Mouse (Mus musculus) retina, postnatal 7 days (tissue): ENCODE data around the gene Olfr1360.
"Not testable (repeated sequence)": the region's sequence is repeated elsewhere in the genome, so short reads cannot be mapped to it uniquely, and the experiment has no call there.

ENCODE experiments used
- DNase-seq: peaks from one replicate; pipeline ENCODE4 v3.0.0-alpha.2; 2012; ENCODE audit warnings: low read depth, low spot score

Olfr1360 gene

GRCm38 (mm10) chr13:21677305-21677704 is at the start of gene Olfr1360:
Gene Olfr1360, minus strand, starts transcription at chr13:21677405.
- DNase-seq, result no peak

DNA sequence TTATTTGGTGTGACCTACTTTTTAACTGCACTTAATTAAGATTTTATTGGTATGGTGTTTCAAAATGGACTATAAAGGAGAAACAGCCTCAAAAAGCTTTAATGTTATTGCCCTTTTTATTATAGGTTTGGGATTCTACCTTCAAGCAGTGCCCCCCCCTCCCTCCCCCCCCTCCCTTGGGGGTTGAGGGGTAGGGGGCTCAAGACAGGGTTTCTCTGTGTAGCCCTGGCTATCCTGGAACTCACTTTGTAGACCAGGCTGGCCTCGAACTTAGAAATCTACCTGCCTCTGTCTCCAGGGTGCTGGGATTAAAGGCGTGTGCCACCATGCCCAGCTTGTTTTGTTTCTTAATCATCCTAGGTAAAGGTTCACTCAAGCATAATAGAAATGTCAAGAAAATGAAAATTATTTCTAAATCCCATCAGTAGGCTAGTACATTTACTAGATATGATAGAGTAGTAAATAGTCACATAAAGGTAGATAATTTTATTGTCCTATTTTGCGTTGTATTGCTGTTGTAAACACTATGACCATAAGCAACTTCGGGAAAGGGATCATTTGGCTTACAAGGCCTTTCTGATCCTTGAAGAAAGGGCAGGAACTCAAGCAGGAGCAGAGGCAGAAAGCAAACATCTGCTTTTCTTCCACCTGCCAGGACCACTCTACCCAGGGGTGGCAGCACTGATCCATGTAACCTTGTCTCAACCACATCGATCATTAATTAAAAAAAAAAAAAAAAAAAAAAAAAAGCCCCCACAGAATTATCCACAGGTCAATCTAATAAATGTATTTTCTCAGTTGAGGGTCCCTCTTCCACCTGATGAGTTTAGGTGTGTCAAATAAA is 46.0 kb upstream of the Olfr1360 start:
- DNase-seq, result no peak

DNA sequence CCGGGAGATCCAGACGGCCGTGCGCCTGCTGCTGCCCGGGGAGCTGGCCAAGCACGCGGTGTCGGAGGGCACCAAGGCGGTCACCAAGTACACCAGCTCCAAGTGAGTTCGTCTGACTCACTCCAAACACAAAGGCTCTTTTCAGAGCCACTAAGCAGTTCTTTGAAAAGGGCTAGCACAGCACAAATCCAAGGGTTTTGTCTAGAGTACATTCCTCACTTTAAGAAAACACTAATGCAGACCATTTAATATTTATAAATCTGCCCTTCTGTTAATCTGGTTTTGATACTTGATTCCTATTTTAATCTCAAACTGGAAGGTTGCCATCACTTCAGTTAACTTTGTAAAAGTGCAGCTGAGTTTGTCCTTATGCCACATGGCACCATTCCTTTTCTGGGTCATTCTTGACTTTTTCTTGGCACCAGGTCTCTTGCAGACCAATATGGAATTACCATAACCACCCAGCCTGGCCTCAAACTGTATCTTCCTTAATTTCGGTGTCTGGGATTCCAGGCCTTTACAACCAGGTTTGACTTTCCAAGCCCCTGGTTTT is 45.2 kb upstream of the Olfr1360 start:
- DNase-seq, result no peak

GRCm38 (mm10) chr13:21721757-21722372 is 44.7 kb upstream of the Olfr1360 start, which contains the start of gene Hist1h2bm:
Gene Hist1h2bm, plus strand, starts transcription at chr13:21722044.
- peak; percentile 73 for DNase-seq

DNA sequence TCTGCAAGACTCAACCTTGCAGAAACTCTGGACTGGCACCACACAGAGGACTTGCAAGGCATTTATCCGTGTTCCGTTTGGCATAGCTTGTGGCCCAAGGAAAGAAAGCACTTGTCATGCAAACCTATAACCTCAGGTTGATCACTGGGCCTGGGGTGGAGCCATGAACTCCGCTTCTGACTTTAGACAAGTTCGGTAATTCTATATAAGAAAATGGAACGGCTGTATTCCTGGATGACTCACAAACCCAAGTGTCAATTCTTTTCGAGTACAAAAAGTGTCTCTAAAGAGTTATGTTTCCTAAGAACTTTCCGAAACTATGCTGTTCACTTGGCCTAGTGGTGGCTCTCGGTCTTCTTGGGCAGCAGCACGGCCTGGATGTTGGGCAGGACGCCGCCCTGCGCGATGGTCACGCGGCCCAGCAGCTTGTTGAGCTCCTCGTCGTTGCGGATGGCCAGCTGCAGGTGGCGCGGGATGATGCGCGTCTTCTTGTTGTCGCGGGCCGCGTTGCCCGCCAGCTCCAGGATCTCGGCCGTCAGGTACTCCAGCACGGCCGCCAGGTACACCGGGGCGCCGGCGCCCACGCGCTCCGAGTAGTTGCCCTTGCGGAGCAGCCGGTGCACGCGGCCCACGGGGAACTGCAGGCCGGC is 44.0 kb upstream of the Olfr1360 start:
- not testable (repeated sequence) for DNase-seq

DNA sequence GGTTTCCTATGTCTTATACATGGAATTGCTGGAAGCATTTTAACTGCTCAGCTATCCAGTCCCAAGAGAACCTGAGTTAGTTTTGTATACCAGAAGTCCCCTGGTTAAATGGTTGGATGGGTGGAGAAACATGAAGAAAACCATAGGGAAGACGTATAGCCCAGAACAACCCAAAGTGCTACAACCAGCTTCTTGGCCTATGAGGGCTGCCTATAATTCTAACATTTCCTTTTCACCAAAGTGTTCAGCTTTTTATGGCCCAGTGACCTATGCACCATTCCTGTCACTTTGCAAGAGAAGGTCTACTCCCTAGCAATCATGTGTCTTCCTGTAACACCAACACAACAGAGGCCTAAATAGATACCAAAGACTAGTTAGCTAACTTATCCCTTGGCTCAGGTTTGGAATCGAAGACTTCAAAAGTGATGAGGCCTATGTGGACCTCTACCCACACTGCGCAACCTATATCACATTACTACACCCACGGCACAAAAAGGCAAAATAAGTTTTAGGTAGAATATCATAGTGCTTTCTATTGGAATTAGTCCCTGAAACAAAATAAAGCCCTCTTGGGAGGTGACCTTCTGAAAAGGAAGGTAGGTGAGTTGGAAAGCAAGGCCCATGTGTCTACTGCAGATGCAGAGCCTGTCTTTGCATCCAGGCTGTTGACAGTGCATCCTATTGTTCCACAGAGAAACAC is 41.3 kb upstream of the Olfr1360 start:
- no peak for DNase-seq

- peak; percentile 68 for DNase-seq
Observed at GRCm38 (mm10) chr13:21717397-21718357, 40.5 kb upstream of the Olfr1360 start, which contains the start of gene Hist1h3h. Gene Hist1h3h, plus strand, starts transcription at chr13:21717659.

DNA sequence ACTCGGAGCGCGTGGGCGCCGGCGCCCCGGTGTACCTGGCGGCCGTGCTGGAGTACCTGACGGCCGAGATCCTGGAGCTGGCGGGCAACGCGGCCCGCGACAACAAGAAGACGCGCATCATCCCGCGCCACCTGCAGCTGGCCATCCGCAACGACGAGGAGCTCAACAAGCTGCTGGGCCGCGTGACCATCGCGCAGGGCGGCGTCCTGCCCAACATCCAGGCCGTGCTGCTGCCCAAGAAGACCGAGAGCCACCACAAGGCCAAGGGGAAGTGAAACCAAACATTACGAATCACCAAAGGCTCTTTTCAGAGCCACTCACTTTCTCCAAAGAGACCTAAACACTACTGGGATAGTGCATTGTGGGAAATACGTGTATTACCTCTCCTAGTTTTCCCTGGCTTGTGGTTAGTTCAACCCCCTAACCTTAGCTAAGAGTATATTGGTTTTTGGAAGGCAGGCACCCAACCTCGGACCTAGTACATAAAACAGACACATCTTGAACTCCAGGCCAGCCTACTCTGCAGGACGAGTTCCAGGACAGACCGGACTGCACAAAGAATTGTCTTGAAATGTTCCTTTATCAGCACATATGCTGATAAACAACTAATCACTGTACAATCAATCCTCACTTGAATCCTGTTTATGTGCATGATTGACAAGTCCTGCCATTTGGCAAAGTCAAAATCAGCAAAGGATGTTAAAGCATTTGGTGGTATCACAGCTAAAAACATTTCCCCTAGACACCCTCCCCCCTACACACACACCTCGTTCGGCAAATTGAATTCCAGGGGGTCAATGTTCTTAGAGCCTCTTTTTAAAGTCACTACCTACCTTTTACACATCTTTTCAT is 39.6 kb upstream of the Olfr1360 start:
- not testable (repeated sequence) for DNase-seq

DNA sequence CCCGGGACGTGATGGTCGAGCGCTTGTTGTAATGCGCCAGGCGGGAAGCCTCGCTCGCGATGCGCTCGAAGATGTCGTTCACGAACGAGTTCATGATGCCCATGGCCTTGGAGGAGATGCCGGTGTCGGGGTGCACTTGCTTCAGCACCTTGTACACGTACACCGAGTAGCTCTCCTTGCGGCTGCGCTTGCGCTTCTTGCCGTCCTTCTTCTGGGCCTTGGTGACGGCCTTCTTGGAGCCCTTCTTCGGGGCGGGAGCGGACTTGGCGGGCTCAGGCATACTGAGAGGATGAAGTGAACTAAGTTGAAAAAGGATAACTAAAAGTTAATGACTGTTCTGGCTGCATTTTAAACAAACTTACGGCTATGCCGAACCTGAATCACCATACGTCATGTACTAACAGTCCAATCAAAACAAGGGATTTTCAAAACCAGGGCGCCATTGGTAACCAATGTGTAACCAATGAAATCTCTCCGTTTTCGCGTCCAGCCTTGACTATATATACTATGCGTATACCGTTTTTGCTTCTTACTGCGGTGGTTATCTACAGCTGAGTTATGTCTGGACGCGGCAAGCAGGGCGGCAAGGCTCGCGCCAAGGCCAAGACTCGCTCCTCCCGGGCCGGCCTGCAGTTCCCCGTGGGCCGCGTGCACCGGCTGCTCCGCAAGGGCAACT is 38.8 kb upstream of the Olfr1360 start, which contains the start of the genes Hist1h2bl and Hist1h2ai:
Hist1h2bl (minus strand) TSS at position 280 of the 676 bp plus-strand sequence.
Hist1h2ai (plus strand) TSS at position 559 of the 676 bp plus-strand sequence.
- peak; percentile 84 for DNase-seq

DNA sequence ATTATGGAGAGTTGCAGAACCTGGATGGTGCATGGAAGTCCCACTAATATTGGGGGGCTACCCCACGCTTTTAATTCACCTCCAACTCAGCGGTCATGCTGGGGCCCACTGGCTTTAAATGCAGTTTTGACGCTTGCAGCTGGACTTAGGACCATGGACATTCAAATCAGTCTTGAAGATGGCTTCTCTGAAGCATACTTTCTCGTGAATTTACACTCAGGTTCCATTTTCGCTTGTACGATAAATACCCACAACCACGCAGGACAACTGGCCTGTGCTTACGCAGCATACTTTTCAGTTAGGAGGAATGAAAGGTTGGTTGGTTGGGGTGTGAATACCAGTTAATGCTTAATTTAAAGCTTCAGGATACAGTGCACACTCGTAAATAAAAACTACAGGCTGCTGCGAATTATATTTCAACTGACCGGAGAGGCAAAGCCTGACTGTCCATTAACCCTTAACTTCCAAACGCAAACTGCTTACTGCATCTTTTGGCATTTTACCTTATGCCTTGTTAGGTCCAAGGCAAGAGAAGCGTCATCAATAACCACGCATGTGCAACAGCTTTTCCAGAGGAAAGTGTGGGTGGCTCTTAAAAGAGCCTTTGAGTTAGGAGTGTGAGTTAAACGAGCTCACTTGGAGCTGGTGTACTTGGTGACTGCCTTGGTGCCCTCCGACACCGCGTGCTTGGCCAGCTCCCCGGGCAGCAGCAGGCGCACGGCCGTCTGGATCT is 38.1 kb upstream of the Olfr1360 start:
- no peak for DNase-seq

GRCm38 (mm10) chr13:21714725-21715124 is 37.5 kb upstream of the Olfr1360 start:
- DNase-seq, result peak; percentile 54

DNA sequence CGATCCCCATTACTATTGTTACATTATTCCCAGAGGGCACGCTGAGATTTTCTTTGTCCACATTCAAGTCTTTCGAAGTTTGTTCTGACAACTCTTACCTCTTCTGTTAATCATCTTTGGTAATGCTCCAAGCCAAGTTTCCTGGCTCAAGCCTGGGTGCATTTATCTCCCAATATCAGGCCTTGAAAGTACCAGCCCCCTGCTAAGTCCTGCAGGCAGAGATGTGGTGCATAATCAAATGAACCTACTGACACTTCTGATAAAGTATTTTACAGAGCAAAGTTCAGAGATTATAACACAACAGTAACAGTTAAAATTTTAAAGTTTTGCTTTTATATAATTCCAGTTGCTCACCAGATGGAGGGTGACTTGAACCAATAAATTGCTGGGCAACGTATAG is 34.5 kb upstream of the Olfr1360 start:
- DNase-seq, result no peak

GRCm38 (mm10) chr13:21710821-21711525 is 33.8 kb upstream of the Olfr1360 start:
- peak; percentile 76 for DNase-seq

- peak; percentile 83 for DNase-seq
Observed at GRCm38 (mm10) chr13:21710031-21710711, 33.0 kb upstream of the Olfr1360 start.

DNA sequence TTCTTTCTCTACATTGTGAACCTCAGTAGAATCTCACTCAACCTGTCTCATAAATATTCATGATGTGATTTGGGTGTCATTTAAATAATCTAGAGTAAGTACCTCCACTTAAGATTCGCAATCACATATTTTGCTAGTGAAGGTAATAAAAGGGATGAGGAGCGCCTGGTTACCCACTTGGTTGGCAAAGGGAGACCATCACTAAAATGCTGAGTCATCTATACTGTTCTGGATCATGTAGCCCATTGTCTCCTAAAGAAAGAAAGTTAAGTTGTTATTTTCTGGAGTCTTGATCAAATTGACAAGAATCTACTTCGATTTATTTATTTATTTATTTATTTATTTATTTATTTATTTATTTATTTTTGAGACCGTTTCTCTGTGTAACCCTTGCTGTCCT is 29.5 kb upstream of the Olfr1360 start:
- DNase-seq, result no peak

- no peak for DNase-seq
Observed at GRCm38 (mm10) chr13:21697811-21698210, 20.6 kb upstream of the Olfr1360 start, which contains the start of gene Olfr1359. Gene Olfr1359, plus strand, starts transcription at chr13:21698111.
